Mouse (Mus musculus) kidney, postnatal 0 days (tissue): ENCODE data around the gene Gucy1b2. TPM values are rescaled to one million over a fixed set of nuclear protein-coding genes. Genes with fewer than 3 reads are reported as not detected.

Experiments used
- ATAC-seq: fragments of 200-750 bp; cut with Nextera tagmentation; replicated peaks from 2 replicates; pipeline ENCODE4 v1.8.0; 2017; ENCODE audit warnings: low read depth, moderate number of reproducible peaks, moderate TSS enrichment, moderate library complexity; ENCODE audit not compliant: low FRiP score
- DNase-seq: peaks from one replicate; pipeline ENCODE4 v3.0.0-alpha.2; 2016; ENCODE audit warnings: low spot score
- H3K27ac ChIP-seq: fragments of 300-500 bp; sonication (generic); 2 replicates; pipeline ENCODE4 v1.5.1; 2014; ENCODE audit warnings: mild to moderate bottlenecking
- H3K27me3 ChIP-seq: fragments of 300-500 bp; sonication (generic); 2 replicates; pipeline ENCODE4 v1.6.1; 2014; ENCODE audit warnings: low read length, mixed read lengths; ENCODE audit not compliant: insufficient read depth
- H3K36me3 ChIP-seq: fragments of 300-500 bp; sonication (generic); 2 replicates; pipeline ENCODE4 v1.6.1; 2014; ENCODE audit warnings: low read length, mixed read lengths; ENCODE audit not compliant: insufficient read depth
- H3K4me1 ChIP-seq: fragments of 300-500 bp; sonication (generic); replicated peaks from 2 replicates; pipeline ENCODE4 v1.6.1; 2014; ENCODE audit warnings: antibody characterized with exemption, low read length, mixed read lengths; ENCODE audit not compliant: insufficient read depth
- H3K4me2 ChIP-seq: fragments of 300-500 bp; sonication (generic); 2 replicates; pipeline ENCODE4 v1.6.1; 2014; ENCODE audit warnings: mild to moderate bottlenecking, low read length, moderate library complexity, mixed read lengths
- H3K4me3 ChIP-seq: fragments of 300-500 bp; sonication (generic); replicated peaks from 2 replicates; pipeline ENCODE4 v1.5.1; 2014; ENCODE audit warnings: low read depth, low read length
- H3K9ac ChIP-seq: fragments of 300-500 bp; sonication (generic); 2 replicates; pipeline ENCODE4 v1.6.1; 2014; ENCODE audit warnings: low read depth, low read length
- H3K9me3 ChIP-seq: fragments of 300-500 bp; sonication (generic); replicated peaks from 2 replicates; pipeline ENCODE4 v1.6.1; 2016; ENCODE audit warnings: low read length, inconsistent platforms, mixed read lengths
- CTCF ChIP-seq: IDR thresholded peaks from 2 replicates; pipeline ENCODE4 v1.5.1; 2016; ENCODE audit warnings: antibody characterized with exemption, low read depth, mild to moderate bottlenecking, moderate library complexity
- WGBS: fragments of 180-500 bp; shearing (Covaris S2); extraction: QIAGEN DNeasy Blood & Tissue Kit; methylation state at CpG from one replicate; pipeline ENCODE4 v1.1.7; 2014; 5-methylcytosine and 5-hydroxymethylcytosine counted together
- polyA plus RNA-seq: library from polyadenylated mRNA; unstranded; fragments of >200 nt; fragmentation: Nextera tagmentation; extraction: Ambion mirVana; gene quantifications from 2 replicates; pipeline ENCODE4 v1.2.1, GENCODE M21; 2015

Gene Gucy1b2
- not detected in 2 replicates for polyA plus RNA-seq

DNA sequence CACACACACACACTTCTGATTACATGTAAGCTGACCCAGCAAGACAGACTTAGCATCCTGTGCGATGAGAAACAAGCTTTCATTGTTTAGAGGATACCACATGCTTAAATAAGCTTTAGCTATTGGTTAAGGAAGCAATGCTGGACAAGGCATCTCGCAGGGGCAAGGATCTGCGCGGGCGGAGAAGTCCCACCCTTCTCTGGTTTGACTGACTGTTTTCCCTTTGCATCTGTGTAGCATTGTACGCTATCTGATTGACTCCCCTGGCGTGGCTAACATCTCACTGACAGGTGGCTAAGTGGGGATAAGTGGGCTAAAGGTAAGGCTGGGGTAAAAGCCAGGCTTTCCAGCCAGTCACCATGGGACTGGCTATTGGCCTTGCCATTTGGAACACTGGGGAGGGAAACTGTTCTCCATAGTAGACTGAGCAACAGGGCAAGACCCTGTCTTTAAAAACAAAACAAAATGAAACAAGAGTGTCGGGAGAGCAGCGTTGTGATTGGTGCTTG lies at the start of gene Gucy1b2:
Gene Gucy1b2, minus strand, starts transcription at position 51 of the 509 bp plus-strand sequence.
- H3K27me3 ChIP-seq, result no peaks in the 10 kb centered on the region
- no peak for ATAC-seq
- H3K27ac ChIP-seq, result no peak within 1 kb of the TSS
- H3K36me3 ChIP-seq, result no peaks in the 10 kb centered on the region
- no peaks in the 10 kb centered on the region for H3K9me3 ChIP-seq
- 67% methylated on average over 9 of the region's 9 CpGs for WGBS
- H3K4me1 ChIP-seq, result no peaks in the 10 kb centered on the region
- peak within 1 kb of the TSS; percentile 45 for H3K4me2 ChIP-seq
- no peak within 1 kb of the TSS for H3K9ac ChIP-seq
- TF ChIP-seq CTCF, result no peak
- H3K4me3 ChIP-seq, result no peak within 1 kb of the TSS
- DNase-seq, result no peak

DNA sequence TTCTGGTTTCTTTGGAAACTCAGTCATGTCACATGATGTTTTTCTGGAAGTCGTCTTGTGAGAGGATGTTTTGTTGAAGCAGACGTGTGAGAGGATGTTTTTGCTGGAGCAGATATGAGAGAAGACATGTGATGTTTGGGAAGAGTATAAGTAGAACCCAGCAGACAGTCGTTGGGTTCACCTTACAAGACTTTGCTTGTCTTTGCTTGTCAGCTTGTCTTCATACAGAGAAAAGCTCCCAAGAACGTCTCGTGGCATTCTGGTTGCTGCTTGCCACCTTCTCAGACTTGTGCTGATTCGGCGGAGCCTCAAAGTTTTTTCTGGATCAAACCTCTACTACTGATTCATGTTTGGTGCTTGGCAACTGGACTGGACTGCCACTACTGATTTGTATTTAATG lies 41.3 kb upstream of the Gucy1b2 start:
- Histone ChIP-seq H3K4me3 (no peak overlapping the region), H3K4me1 (no peaks in the 10 kb centered on the region), H3K9ac (no peak overlapping the region), H3K4me2 (no peak overlapping the region), H3K27ac (no peak overlapping the region), H3K36me3 (no peaks in the 10 kb centered on the region), H3K27me3 (no peaks in the 10 kb centered on the region), H3K9me3 (no peaks in the 10 kb centered on the region)
- ATAC-seq, result no peak
- DNase-seq, result no peak
- WGBS, result 78% methylated on average over 7 of the region's 7 CpGs
- no peak for TF ChIP-seq CTCF

DNA sequence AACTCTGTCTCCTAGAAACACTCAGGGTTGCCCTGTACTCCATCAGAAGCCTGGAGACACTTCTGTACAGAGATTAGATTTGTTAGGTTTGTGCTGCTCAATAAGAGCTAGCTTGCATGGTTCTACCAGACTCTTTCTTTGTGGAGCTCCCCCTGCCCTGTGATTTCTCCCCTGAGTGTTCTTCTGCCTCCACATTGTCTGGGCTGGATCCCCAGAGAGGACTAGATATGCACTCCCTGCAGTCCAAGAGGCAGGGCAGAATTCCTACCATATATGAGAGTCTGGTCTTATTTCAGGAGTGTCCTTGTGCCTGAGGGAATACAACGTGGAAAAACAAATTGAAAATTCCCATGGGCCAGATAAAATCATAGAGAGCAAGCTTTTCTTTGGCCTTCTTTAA lies 40.4 kb upstream of the Gucy1b2 start:
- WGBS, result 50% methylated on average over 1 of the region's 1 CpGs
- DNase-seq (no peak), ATAC-seq (no peak)
- no peaks in the 10 kb centered on the region for H3K9me3 ChIP-seq
- no peak overlapping the region for H3K27ac ChIP-seq
- no peak overlapping the region for H3K9ac ChIP-seq
- no peak for TF ChIP-seq CTCF
- H3K36me3 ChIP-seq, result no peaks in the 10 kb centered on the region
- H3K4me2 ChIP-seq, result no peak overlapping the region
- H3K4me1 ChIP-seq, result no peaks in the 10 kb centered on the region
- no peaks in the 10 kb centered on the region for H3K27me3 ChIP-seq
- no peak overlapping the region for H3K4me3 ChIP-seq

DNA sequence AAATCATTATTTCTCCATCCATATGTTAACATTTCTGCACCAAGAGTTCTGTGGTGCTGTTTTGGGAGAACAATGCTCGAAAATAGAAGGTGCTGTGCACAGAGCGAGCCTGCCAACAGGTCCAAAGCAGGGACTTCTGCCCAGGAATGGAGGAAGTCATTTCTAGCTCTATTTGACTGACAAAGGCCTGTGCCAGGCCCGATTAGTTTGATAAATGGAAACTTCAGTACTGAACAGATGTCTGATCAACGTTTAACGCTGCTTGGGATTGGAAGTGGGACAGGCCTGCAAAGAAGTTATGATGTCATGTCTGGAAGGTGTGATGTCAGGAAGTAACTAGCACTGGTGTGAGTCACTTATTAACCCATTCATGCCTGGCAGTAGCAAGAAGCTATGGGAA lies 37.4 kb upstream of the Gucy1b2 start:
- no peaks in the 10 kb centered on the region for H3K9me3 ChIP-seq
- no peak overlapping the region for H3K4me3 ChIP-seq
- H3K27me3 ChIP-seq, result no peaks in the 10 kb centered on the region
- H3K4me1 ChIP-seq, result no peaks in the 10 kb centered on the region
- TF ChIP-seq CTCF, result no peak
- H3K9ac ChIP-seq, result no peak overlapping the region
- H3K36me3 ChIP-seq, result no peaks in the 10 kb centered on the region
- H3K4me2 ChIP-seq, result no peak overlapping the region
- no peak overlapping the region for H3K27ac ChIP-seq
- 82% methylated on average over 5 of the region's 5 CpGs for WGBS
- ATAC-seq (no peak), DNase-seq (no peak)

DNA sequence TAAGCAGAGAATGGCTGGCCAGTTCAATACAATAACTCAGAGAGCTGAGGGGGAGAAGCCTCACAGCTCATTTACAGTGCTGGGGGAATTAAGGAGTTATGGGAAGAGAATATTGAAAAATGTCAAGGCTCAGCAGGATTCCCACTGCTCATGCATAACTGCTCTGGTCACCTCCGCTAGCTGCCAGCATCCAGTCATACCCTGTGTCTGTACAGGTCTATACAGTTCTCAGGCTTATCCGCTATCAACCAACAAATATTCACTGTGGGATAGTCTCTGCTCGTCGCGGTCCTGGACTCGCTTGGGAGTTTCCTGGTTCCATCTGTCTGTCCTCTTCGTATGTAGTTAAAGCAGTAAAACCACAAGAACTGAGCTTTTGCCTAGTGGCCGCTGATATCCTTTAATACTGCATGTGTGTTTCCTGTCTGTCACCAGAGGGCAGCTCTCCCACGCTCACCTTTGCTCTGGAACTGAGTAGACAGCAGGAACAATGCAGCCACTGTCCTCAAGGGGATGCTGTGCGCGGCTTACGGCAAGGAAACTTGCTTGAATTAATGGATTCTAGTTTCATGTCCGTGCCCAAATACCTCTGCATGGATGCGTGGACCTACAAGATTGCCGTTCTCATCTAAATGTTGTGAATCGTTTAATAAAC lies 36.2 kb upstream of the Gucy1b2 start:
- H3K9me3 ChIP-seq, result no peaks in the 10 kb centered on the region
- no peak overlapping the region for H3K4me2 ChIP-seq
- H3K4me3 ChIP-seq, result no peak overlapping the region
- WGBS, result 26% methylated on average over 16 of the region's 16 CpGs
- no peaks in the 10 kb centered on the region for H3K27me3 ChIP-seq
- no peak overlapping the region for H3K9ac ChIP-seq
- H3K4me1 ChIP-seq, result no peaks in the 10 kb centered on the region
- peak; percentile 100 for TF ChIP-seq CTCF
- no peak overlapping the region for H3K27ac ChIP-seq
- H3K36me3 ChIP-seq, result no peaks in the 10 kb centered on the region
- no peak; the same call in 1 of the 2 replicates for ATAC-seq
- DNase-seq, result peak; percentile 91

DNA sequence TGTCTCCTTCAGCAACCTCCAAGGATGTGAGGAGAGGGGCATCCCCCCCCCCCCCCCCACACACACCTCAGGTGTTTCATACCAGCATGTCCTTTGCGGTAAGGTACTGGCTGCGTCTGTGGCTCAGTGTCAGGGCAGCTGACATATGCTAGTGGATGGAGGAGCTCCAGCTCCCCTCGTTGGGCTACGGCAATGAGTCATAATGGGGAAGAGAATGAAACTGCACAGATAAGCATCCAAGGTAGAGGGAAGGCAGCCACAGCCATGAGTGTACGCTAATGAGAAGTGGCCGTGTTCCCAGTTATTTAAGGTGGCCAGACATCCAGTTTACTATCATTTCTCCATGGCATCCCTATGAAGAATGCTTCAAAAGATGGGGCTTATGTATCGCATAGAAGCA lies 32.2 kb upstream of the Gucy1b2 start:
- Histone ChIP-seq H3K4me2 (no peak overlapping the region), H3K4me3 (no peak overlapping the region), H3K4me1 (no peaks in the 10 kb centered on the region), H3K27me3 (no peaks in the 10 kb centered on the region), H3K36me3 (no peaks in the 10 kb centered on the region), H3K27ac (no peak overlapping the region), H3K9me3 (no peaks in the 10 kb centered on the region), H3K9ac (no peak overlapping the region)
- ATAC-seq (no peak), DNase-seq (no peak)
- TF ChIP-seq CTCF, result no peak
- WGBS, result 91% methylated on average over 7 of the region's 7 CpGs
